Mouse (Mus musculus) heart, postnatal 25 days (tissue): ENCODE measurements at regions not wholly inside any gene's neighbourhood (a gene's known extent, or its start where the extent isn't known, plus 50 kb on each side); places are given as distances from the start of the nearest gene placed in this dataset.

Experiments used
- DNase-seq: peaks from one replicate; pipeline ENCODE4 v3.0.0; 2022; ENCODE audit warnings: low spot score
- intact Hi-C: fragments of 180-260 bp; cut with DNase I; formaldehyde crosslinking; loops from one replicate; pipeline ENCODE4 v1.15.1; 2025

DNA sequence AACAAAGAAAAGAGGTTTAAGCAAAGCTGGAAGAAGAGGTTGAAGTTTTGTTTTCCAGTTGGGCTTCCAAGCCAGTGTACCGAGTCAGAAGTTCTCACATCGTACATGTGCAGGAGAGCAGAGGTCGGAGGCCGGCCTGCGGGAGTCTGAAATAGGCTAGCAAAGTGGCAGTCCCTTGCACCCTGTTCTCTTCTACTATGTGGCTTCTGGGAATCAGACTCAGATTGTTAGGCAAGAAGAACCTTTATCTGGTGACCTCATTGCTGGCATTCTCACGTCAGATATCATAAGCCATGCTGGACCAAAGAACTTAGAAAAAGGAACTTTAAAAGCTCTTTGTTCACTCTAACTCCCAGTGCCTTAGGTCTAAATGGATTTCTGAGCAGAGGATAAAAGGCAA lies 112.0 kb upstream of the Tbl1xr1 start:
- DNase-seq = no peak
- intact Hi-C loops = no loop called here

DNA sequence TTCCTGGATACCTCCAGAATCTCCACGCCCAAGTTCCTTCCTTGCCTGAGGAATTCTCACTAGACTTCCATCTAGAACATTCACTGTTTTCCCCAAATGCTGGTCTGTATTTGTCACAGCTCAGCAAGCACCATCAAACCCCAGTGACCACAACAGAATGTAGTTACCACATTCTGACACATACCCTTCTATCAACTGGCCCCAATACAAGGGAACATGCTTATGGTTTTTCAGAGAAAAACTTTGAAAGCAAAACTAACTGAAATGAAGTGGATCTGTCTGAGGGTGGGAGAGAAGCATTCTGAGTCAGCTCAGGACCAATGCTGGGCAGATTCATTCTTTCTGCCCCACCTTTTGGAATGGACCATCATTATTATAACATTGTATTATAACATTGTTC lies 110.9 kb upstream of the Tbl1xr1 start:
- DNase-seq = no peak
- intact Hi-C loops = no loop called here

DNA sequence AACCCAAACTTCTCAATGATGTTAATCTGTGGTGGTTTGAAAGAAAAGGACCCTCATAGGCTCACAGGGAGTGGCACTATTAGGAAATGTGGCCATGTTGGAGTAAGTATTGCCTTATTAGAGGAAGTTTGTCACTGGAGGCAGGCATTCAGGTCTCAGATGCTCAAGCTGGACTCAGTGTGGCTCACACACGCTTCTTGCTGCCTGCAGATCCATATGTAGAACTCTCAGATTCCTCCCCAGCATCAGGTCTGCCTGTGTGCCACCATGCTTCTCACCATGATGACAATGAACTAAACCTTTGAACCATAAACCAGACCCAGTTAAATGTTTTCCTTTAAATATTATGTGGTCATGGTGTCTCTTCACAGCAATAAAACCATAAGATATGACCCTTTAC lies 104.7 kb upstream of the Tbl1xr1 start:
- intact Hi-C loops = no loop called here
- DNase-seq = no peak

DNA sequence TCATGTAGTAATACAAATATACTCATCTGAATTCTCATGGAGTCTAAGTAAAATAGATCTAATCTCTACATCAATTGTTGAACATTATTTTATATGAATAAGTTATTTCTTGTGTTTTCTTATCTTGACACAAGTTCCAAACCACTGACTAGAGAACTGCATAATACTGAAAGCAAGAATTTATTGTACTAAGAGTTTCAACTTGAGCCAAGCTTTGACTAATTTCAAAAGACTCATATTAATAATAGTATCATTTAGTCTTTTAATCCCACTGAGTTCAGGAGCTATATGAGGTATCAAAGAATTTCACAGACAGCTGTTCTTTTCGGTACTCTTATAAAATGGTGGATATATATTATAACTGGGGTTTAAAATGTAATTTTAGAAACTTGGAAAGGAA lies 103.3 kb upstream of the Tbl1xr1 start:
- DNase-seq = no peak

DNA sequence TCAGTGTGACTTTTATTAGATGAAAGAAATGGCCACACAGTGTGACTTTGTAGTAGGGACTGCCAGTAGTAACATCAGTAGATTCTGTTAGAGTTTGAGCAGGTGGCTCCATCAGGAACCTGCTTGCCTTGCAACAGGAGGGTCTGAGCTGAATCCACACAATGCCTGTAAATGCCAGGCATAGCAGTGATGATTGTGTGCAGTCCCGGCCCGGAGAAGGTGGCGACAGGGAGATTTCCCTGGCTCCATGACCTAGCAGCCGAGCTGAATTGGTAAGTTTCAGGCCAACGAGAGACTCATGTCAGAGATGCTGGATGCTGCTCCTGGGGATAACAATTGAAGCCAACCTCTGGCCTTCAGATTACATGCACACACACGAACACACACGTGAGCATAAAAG lies 102.8 kb upstream of the Tbl1xr1 start:
- intact Hi-C loops = no loop called here
- DNase-seq = no peak

More for the DNA sequence above, 103.3 kb upstream of the Tbl1xr1 start:
- intact Hi-C loops = no loop called here

DNA sequence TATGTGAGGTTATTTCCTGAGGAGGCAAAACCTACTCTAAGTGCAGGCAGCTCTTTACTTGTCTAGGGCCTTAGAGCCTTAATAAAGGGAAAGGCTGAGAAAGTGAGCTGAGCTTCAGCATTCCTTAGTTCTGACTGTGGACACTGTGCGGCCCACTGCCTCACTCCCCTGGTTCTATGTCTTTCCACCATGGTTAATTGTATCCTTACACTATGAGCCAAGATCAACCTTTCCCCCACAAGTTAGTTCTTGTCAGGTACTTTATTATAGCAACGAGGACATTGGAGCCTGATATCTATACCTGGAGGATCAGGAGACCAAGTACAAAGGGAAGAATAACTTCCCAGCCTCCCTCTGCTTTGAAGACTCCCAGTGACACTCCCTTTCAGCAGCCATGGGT lies 101.7 kb upstream of the Tbl1xr1 start:
- DNase-seq = no peak
- intact Hi-C loops = no loop called here

DNA sequence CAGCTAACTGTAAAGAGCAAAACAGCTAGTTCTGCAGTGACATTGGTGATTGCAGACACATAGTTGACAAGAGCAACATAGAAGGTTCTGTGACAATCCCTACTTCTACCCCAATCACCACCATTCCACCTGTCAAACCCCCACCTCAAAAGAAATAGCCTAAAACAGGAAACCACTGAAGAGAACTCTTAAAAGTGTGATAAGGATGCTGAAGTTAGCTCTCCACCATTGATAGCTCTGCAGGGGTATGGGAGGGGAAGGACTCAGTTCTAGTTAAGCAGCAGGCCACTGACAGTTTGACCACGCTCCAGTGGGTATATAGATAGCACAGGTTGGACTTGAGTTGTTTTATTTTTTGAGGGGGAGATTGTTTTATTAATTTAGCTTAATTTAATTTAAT lies 98.7 kb upstream of the Tbl1xr1 start:
- DNase-seq = no peak
- intact Hi-C loops = no loop called here

DNA sequence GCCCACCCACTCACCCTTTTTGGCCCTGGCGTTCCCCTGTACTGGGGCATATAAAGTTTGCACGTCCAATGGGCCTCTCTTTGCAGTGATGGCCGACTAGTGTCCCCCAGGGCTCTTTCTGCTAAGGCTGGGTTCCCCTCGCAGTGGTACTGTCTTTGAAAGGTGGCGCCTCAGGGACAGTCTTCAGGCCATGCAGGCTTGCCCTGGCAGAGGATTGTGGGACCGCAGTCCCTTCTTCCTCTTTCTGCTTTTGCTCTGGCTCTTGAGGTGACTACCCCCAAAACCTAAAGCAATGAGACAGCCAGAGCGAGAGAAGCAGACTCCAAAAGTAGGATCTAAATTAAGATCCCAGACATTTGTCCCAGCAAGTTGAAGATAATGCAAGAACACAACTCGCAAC lies 93.5 kb upstream of the Tbl1xr1 start:
- intact Hi-C loops = no loop called here
- no peak for DNase-seq

DNA sequence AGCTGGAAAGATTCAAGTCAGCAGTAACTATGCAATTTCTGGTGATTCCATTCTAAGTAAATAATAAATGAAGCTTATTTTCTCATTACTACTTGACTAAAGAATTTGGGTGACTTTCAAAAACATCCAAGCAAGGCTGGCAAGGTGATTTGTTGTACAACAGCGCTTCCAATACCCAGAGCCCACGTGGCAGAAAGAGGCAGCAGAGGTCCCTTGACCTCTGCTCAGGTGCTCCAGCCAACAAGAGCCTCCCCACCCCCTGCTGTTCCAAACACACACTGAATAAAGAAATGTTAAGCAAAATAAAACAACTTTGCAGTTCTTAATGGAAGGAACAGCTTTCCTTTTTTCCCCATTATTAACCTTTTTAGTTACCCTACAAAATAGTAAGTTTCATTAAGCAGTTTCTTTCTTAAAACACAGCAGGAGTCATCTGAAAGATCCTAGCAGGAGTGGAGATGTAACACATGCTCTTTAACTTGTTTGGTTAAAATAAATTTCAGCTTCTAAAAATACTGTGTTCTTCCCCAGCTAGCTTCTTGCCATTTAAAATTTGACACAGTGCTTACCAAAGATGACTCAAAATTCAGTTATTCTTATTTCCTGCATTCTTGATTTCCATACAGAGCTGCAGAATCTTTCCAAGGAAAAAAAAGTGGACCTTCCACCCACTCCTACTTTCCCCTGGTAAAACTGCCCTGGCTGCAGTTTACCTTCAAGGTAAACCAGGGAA lies 92.3 kb upstream of the Tbl1xr1 start:
- intact Hi-C loops = no loop called here
- no peak for DNase-seq

DNA sequence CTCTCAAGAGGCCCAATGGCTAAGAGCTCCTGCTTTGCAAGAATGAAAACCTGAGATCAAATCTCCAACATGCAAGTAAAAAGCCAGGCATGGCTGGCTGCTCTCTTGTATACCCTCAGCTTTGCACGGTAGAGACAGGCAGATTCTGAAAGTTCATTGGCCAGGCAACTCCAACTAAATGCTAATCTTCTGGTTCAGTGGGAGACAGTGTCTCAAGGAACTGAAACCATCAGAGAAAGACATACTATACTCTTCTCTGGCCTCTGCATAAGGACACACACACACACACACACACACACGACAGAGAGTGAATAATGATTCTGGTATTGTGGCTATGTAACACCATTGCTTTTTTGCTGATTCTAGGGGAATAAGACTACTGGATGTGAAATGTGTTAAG lies 91.6 kb upstream of the Tbl1xr1 start:
- intact Hi-C loops = loop anchor here (5.0 kb wide), 1 partner anchor 48 kb away; no protein-coding TSS in a partner anchor
- DNase-seq = no peak

DNA sequence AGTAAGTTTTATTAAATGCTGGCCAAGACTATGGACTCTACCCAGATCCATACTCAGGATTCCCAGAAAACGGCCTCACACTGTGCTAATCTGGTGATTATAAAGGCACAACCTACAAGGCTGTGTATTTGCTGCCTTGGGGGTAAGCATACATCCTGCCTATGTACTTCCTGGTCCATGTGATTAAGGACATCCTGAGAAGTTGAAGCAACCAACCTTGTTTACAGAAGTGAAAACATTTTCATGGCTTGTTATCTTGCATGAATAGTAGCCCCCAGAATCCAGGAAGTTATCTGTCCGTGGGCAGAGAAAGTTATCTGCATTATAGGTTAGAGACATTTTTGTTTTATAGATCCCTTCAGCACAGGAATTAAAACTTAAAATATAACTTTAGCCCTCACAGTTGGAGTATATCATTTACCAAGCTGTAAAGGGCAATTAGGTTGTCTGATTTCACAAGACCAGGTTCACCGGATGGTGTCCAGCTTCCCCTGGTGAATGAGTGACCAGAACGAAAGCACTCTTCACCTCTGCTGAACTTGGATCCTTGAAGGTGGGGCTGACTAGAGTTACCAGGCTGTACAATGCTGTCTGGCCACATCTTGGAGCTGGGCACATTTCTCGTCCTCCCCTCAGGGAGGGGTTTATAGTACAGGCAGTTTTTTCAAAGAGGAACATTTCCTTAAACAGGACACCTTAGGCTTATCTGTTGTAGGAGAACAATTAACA lies 90.1 kb upstream of the Tbl1xr1 start:
- no peak for DNase-seq
- intact Hi-C loops = loop anchor here (2.0 to 5.0 kb wide), 3 partner anchors 32 to 90 kb away; partner anchors contain the start of gene Tbl1xr1

DNA sequence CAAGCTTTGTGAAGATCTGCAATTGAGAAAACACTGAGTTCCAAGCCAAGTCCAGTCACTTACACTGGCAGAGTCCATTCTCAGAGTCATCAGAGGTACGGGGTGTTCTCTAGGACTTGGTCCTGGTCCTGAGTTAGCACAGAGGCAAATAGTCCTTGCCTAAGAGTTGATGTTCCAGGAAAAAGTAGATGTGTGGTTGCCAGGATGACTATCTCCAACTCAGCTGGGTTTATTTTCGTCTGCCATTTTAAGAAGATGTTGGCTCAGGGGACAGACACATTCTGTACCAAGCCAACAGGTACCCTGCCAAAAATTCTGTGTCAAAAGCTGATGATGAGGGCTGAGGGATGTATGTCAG lies 89.6 kb upstream of the Tbl1xr1 start:
- intact Hi-C loops = loop anchor here (2.0 to 5.0 kb wide), 3 partner anchors 32 to 90 kb away; partner anchors contain the start of gene Tbl1xr1
- DNase-seq = no peak

DNA sequence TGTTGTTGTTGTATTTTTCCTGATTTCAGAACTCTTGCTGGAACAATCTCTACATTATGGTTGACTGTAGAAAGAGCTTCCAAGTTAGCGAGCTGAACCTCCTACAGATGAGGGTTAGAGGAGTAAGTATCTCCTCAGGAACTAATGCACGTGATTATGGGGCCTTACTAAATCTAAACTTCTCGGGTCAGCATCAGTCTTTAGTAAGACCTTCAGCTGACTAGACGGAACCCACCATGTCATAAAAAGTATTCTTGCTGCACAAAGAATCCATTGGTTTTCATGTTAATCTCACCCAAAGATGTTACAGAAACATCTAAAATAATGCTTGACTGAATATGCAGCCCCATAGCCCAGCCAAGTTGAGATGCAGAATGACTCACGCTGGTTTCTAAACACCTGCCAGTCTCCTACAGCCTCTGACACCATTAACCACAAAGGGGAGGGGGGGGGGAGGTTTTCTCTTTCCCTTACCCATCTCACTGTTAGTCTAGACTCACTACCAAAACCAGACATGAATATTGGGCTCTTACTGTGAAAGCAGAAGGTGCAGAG lies 88.9 kb upstream of the Tbl1xr1 start:
- intact Hi-C loops = loop anchor here (2.0 to 5.0 kb wide), 3 partner anchors 33 to 89 kb away; partner anchors contain the start of gene Tbl1xr1
- DNase-seq = no peak

DNA sequence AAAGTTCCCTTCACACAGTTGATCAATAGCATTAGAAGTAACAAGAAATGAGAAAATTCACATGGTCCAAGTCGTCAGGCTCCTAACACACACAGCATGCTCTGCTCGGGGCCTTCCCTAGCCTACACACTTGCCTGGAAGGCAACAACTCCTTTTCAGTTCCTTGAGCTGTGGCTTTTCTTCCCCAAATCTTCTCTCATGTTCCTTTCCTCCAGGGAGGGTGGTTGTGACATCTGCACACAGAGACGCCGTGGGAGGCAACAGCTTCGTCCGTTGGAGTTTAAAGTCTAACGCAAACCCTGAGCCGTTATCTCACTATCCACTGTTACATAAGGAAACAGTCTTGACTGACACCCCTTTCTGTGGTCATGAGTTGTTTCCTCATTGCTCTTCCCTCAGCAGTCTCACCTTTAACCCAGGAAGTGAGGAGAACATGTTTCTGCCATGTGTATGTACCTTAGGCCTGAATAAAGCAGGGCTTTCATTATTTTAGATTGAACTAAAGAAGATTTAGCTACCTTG lies 88.4 kb upstream of the Tbl1xr1 start:
- no peak for DNase-seq
- intact Hi-C loops = loop anchor here (5.0 kb wide), 1 partner anchor 51 kb away; no protein-coding TSS in a partner anchor

DNA sequence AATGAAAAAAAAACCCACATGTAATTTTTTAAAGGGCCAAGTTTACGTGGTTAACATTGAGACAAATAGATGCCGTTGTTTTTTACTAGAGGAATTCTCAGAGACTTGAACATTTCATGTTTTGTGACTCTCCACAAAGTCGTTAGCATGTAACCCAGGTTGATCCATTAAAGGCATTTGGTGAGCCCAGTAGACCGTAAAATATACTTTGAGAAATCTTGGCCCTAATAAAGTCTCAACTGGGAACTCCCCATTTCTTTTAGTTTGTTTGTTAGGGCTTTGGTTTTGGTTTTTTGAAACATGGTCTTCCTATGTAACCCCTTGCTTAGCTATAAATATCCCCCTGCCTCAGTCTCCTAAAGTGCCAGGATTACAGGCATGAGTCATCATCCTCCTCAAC lies 85.9 kb upstream of the Tbl1xr1 start:
- DNase-seq = no peak
- intact Hi-C loops = no loop called here

DNA sequence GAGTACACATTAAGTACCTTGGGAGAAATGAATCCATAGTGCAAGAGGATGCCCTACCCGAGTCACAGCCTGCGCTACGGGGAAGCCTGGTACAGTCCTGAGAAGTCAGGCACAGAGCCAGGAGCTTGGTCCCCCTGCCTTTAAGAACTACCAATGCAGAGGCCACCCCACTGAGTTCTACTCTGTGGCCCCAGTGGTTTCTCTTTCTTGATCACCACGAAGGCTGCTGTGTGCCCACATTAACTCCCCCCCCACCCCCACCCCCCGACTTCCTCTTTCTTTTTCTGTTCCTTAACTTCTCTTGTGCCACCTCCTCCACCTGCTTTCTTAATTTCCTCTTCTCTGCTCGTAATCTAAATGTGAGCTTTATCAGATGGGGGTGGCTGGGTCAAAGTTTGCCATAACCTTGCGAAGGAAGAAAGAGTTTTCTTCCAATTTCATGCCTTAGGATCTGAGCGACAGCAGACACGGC lies 84.7 kb upstream of the Tbl1xr1 start:
- intact Hi-C loops = no loop called here
- DNase-seq = no peak

DNA sequence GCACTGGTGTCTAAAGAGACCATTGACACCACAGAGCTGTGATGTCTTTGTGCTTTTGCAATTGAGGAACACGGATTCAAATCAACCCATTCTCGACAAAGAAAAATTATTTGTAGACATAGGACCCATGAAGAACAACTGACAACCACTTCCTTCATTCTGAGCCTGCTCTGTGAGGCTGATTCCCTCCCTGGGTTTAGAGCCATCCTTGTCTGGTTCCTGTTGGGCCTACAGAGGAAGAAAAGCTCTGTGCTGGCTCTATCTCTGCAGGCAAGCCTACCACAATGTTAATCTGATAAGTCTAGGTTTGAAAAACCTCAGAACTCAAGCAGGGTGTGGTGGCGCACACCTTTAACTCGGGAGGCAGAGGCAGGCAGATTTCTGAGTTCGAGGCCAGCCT lies 84.2 kb upstream of the Tbl1xr1 start:
- intact Hi-C loops = no loop called here
- DNase-seq = no peak

DNA sequence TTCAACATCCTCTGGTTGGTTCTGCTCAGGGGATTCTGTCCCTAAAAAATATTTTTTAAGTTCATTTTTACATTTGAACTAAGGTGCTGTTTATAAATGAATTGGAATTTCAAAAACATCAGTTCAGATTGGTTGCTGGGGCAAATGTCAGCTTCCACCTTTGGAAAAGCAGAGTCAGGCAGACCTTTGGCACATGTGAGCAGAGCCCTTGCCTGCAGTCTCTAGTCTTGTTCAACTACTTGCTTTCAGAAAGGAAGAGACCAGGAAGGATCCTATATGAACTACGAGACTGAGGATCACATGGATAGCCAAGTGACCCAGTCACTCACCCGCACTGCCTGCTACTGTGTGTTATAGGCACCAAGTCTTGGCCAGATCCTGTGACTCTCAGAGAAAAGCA lies 82.5 kb upstream of the Tbl1xr1 start:
- intact Hi-C loops = no loop called here
- no peak for DNase-seq

DNA sequence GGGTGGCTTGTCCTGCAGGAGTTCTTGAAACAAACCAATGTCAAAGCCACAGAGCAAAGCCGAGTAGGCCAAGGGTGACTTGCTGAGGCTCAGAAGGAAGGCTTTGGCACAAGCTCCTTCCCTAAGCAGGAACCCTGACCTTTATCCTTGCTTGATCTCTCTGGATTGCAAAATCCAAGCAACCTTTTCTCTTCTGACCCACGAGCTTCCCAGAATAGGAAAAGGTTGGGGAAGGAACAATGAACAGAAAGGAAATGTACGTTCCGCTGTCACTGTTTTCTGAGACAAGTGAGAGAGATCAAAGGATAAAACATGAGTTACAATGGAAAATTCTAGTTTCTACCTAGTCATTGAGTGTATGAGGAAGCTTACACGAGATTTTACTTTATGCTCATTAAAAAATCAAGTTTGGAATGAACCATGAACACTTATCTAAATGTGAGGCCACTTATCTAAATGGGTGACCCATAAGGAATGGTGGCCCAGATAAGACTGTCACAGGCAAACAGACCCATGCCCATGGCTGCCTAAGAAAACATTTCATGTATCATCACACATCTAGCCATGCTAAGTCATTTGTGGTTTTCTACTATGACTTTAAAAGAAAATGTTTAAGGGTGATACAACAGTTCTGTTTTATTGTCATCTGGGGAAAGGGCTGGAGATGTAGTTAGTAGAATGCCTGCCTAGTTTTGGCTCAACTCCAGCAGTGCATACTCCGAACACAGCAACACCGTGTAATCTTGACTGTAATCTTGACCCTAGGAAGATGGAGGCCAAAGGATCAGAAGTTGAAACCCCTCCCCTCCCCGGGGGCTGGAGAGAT lies 80.7 kb upstream of the Tbl1xr1 start:
- DNase-seq = no peak
- intact Hi-C loops = no loop called here

DNA sequence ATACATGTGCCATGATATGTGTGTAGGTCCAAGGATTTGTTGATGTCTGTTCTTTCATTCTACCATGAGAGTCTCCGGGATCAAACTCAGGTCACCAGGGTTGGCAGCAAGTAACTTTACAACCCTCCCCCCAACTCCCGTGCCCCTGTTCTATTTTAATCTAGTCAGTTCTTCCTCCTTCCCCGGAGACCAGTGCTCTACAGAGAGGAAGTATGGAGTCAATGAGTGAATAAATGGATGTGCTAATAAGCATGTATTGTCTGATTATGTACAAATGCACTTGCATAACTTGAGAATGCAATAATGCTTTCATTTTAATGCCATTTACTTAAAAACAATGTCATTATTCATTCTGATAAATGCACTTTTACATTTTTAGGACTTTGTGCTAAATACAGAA lies 79.1 kb upstream of the Tbl1xr1 start:
- DNase-seq = no peak
- intact Hi-C loops = no loop called here
